Mouse (Mus musculus) heart, adult 2 months (tissue): ENCODE measurements around the gene Hmgcr. TPM values are rescaled to one million over a fixed set of nuclear protein-coding genes. Genes with fewer than 3 reads are reported as not detected.

Experiments
- DNase-seq, 2 experiments: peaks; one replicate each; pipeline ENCODE4 v3.0.0; 2021
- H3K27ac ChIP-seq: fragments of 200-600 bp; 2 replicates; pipeline ENCODE4 v1.8.1; 2022
- H3K27me3 ChIP-seq: fragments of 200-500 bp; 2 replicates; pipeline ENCODE4 v1.6.1; 2012; ENCODE audit warnings: mild to moderate bottlenecking, low read length, inconsistent platforms, mixed read lengths; ENCODE audit not compliant: control insufficient read depth, insufficient read depth
- H3K36me3 ChIP-seq: fragments of 200-500 bp; 2 replicates; pipeline ENCODE4 v1.6.1; 2012; ENCODE audit warnings: low read length, inconsistent platforms; ENCODE audit not compliant: control insufficient read depth, insufficient read depth
- H3K4me1 ChIP-seq: fragments of 200-500 bp; 2 replicates; pipeline ENCODE4 v1.6.1; 2011; ENCODE audit warnings: low read length; ENCODE audit not compliant: control insufficient read depth, insufficient read depth
- H3K4me3 ChIP-seq: fragments of 200-600 bp; 2 replicates; pipeline ENCODE4 v1.8.1; 2022
- H3K79me2 ChIP-seq: fragments of 200-500 bp; replicated peaks from 2 replicates; pipeline ENCODE4 v1.6.1; 2012; ENCODE audit warnings: mild to moderate bottlenecking, inconsistent platforms, low read length, moderate library complexity, mixed read lengths; ENCODE audit not compliant: control insufficient read depth, insufficient read depth
- H3K9ac ChIP-seq: fragments of 200-500 bp; 2 replicates; pipeline ENCODE4 v1.6.1; 2012; ENCODE audit warnings: low read depth, mild to moderate bottlenecking, control low read depth, inconsistent platforms, low read length, mixed read lengths
- CTCF ChIP-seq: fragments of 200-600 bp; IDR thresholded peaks from 2 replicates; pipeline ENCODE4 v1.8.1; 2022; ENCODE audit warnings: antibody characterized with exemption, mild to moderate bottlenecking, moderate library complexity
- EP300 ChIP-seq: fragments of 200-500 bp; IDR thresholded peaks from 2 replicates; pipeline ENCODE4 v1.6.1; 2011; ENCODE audit warnings: low read depth, low read length, control low read depth; ENCODE audit not compliant: insufficient read depth
- POLR2A ChIP-seq: fragments of 200-500 bp; IDR thresholded peaks from 2 replicates; pipeline ENCODE4 v1.6.1; 2011; ENCODE audit warnings: mild to moderate bottlenecking, low read depth, low read length, control low read depth; ENCODE audit not compliant: insufficient read depth
- WGBS: fragments of 180-500 bp; shearing (Covaris S2); methylation state at CpG from one replicate; pipeline ENCODE4 v1.1.7; 2018; 5-methylcytosine and 5-hydroxymethylcytosine counted together
- intact Hi-C: fragments of 180-260 bp; cut with DNase I; formaldehyde crosslinking; loops from one replicate; pipeline ENCODE4 v1.15.1; 2025
- long read RNA-seq: library from polyadenylated mRNA; stranded (forward); transcript quantifications from one replicate; pipeline ENCODE4 v2.0.0, GENCODE M21; 2021
- polyA plus RNA-seq: library from polyadenylated mRNA; depleted of rRNA; stranded (reverse); fragments of >200 nt; gene quantifications from 2 replicates; pipeline ENCODE4 v1.2.3, GENCODE M21; 2012; rRNA removed
- total RNA-seq, 2 experiments: library from RNA; stranded (reverse); gene quantifications; 2 replicates each; pipeline ENCODE4 v1.2.3; 2021

The Hmgcr gene
- total RNA-seq, result 10 to 100 TPM in 1 of 2 experiments, 1 to 10 TPM in 1; 8.4 to 10.0 TPM
- 2.7 and 4.6 TPM in 2 replicates for polyA plus RNA-seq
- long read RNA-seq, full-length matches to known transcripts, result 10 of 11 reads
- long read RNA-seq, partial matches to known transcripts, result 0 of 11 reads
- long read RNA-seq, other reads (novel, unspliced or antisense), result 1 of 11 reads

DNA sequence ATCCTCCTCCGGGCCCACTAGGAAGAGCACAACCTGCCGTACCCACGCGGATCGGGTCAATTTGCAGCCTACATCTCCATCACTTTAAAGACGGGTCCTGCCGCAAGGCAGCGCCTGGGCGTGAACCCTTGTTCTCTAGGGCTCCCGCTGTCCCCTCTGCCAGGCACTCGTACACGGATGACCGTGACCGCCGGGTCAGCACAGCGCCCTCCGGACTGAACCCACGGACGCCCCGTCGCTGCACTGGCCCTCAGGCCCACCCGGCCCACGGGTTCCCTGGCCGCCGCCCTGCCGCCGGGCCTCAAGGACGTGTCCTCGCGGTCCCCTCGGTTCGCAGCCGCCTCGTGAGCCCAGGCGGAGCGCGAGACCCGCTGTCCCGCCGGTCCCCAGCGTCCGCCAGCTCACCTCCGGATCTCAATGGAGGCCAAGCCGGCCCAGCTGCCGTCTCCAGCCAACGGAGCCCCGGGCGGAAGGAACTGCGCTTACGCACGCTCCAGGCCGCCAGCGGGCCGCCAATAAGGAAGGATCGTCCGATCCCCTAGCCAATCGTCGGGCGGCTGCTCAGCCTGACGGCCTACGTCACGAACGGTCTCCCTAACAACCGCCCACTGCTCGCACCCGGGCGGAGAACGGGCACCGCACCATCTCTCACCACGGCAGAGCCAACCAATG lies at the start of gene Hmgcr:
Gene Hmgcr (minus strand): TSS at position 531 of the 672 bp plus-strand sequence.
- intact Hi-C loops, result loop anchor here (10.0 kb wide), 1 partner anchor 136 kb away; no protein-coding TSS in a partner anchor
- H3K27me3 ChIP-seq, result no peaks in the 10 kb centered on the region

DNA sequence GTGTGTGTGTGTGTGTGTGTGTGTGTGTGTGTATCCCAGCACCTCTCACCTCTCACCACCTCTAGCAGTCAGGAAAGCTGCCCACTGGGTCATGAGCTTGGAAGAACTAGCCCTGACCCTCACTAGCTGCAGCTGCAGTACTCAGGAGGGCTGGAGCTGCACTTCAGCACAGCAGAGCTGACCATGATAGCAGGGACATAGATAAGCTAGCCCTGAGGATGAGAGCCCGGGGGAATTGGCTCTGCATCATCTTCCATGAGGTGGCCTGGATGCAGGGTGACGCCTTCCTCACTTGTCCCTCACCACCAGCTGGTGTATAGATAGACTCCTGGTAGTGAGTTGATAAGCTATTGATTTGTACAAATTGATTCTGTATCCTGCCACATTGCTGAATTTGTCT lies 49.3 kb upstream of the Hmgcr start:
- Histone ChIP-seq H3K79me2 (no peaks in the 10 kb centered on the region), H3K4me3 (no peak overlapping the region), H3K9ac (no peak overlapping the region), H3K27me3 (no peaks in the 10 kb centered on the region), H3K36me3 (no peaks in the 10 kb centered on the region), H3K27ac (no peak overlapping the region), H3K4me1 (no peaks in the 10 kb centered on the region)
- intact Hi-C loops, result no loop called here
- WGBS, result 60% methylated on average over 2 of the region's 2 CpGs
- no peak for DNase-seq
- TF ChIP-seq EP300, result no peak

More for the DNA sequence above, at the start of gene Hmgcr:
- DNase-seq, result peak; percentile 95 to 99
- peak within 1 kb of the TSS; percentile 82 for H3K27ac ChIP-seq
- peak; percentile 72 for TF ChIP-seq POLR2A
- TF ChIP-seq CTCF, result no peak
- H3K79me2 ChIP-seq, result peaks cover 2% of the 10 kb centered on the region; the same call in 1 of the 2 replicates
- H3K36me3 ChIP-seq, result no peaks in the 10 kb centered on the region; the same call in 1 of the 2 replicates
- H3K9ac ChIP-seq, result peak within 1 kb of the TSS; percentile 94
- no peaks in the 10 kb centered on the region for H3K4me1 ChIP-seq
- under 1% methylated on average over 70 of the region's 70 CpGs for WGBS
- peak within 1 kb of the TSS; percentile 80 for H3K4me3 ChIP-seq

DNA sequence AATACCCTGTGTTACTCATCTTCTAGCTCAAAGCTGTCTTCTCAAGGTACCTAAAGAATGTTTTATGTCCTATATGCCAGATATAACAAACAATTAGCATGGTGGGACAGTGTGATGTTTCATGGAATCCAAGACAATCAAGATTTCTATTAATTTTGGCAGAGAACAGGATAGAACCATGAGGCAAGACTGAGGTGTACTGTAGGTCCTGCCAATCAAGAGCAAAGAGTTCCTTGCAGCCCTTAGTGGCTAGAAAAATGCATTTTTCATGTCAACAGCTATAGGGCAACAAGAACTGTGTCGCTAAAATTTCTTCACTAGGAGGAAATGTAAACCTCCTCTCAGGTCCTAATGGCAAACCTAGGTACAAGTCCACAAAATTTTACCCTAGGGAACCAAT lies 47.1 kb upstream of the Hmgcr start:
- Histone ChIP-seq H3K36me3 (no peaks in the 10 kb centered on the region), H3K4me3 (no peak overlapping the region), H3K27ac (no peak overlapping the region), H3K4me1 (no peaks in the 10 kb centered on the region), H3K79me2 (no peaks in the 10 kb centered on the region), H3K9ac (no peak overlapping the region), H3K27me3 (no peaks in the 10 kb centered on the region)
- intact Hi-C loops, result no loop called here
- 70% methylated on average over 1 of the region's 1 CpGs for WGBS
- no peak for DNase-seq
- TF ChIP-seq POLR2A (no peak), EP300 (no peak), CTCF (no peak)

DNA sequence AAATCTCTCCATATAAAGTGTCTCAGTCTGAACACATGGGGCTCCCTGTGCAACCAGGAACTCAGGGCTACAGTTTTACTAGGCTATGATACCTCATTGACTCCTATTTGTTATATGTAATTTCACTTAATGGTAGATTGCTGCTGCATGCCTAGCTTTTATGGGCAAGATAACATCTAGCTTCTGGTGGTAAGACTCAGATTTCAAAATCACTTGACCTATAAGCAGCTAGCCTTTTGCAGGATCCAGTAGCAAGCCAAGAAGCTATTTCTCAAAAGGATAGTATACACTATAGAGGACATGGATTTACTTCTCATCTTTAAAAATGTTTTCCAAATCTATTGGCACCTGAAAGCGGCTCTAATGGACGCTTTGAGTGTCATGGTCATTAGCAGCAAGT lies 45.6 kb upstream of the Hmgcr start:
- no peak for TF ChIP-seq EP300
- TF ChIP-seq POLR2A, result no peak
- TF ChIP-seq CTCF, result no peak
- H3K9ac ChIP-seq, result no peak overlapping the region

DNA sequence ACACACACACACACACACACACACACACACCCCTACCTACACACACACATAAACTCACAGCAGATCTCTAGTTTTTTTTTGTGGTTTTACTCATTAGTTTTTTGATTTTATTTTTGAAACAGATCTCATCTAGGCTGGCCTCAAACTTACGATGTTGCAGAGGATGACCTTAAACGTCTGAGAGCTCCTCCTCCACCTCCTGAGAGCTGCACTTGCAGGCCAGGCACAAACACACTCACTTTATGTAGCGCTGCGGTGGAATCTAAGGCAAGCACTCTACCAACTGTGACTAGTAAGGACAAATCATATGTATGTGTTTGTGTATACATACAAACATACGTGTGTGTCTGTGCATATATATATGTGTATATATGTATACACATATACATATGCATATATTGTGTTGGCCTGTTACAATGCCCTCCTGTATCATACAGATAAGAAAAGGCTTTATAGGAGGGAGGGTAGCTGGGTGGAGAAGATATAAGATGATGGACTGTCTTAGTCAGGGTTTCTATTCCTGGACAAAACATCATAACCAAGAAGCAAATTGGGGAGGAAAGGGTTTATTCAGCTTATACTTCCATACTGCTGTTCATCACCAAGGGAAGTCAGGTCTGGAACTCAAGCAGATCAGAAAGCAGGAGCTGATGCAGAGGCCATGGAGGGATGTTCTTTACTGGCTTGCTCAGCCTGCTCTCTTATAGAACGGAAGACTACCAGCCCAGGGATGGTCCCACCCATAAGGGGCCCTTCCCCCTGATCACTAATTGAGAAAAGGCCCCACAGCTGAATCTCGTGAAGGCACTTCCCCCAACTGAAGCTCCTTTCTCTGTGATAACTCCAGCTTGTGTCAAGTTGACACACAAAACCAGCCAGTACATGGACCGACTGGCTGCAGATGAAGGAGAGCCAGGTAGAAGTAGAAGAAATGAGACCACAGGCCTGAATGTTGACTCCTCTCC lies 38.8 kb upstream of the Hmgcr start:
- H3K4me3 ChIP-seq, result no peak overlapping the region
- H3K79me2 ChIP-seq, result no peaks in the 10 kb centered on the region
- 71% methylated on average over 8 of the region's 8 CpGs for WGBS
- intact Hi-C loops, result no loop called here
- no peak overlapping the region for H3K27ac ChIP-seq
- no peak for DNase-seq
- H3K4me1 ChIP-seq, result no peaks in the 10 kb centered on the region
- H3K36me3 ChIP-seq, result no peaks in the 10 kb centered on the region
- H3K9ac ChIP-seq, result no peak overlapping the region
- no peak for TF ChIP-seq POLR2A
- TF ChIP-seq EP300, result no peak
- TF ChIP-seq CTCF, result no peak
- H3K27me3 ChIP-seq, result no peaks in the 10 kb centered on the region

More for the DNA sequence above, 45.6 kb upstream of the Hmgcr start:
- no peak for DNase-seq
- Histone ChIP-seq H3K4me1 (no peaks in the 10 kb centered on the region), H3K79me2 (no peaks in the 10 kb centered on the region), H3K4me3 (no peak overlapping the region), H3K27me3 (no peaks in the 10 kb centered on the region), H3K36me3 (no peaks in the 10 kb centered on the region), H3K27ac (no peak overlapping the region)
- WGBS, result 92% methylated on average over 2 of the region's 2 CpGs
- intact Hi-C loops, result no loop called here
